Comparison of ENCODE assay signal across 12 mouse cellular contexts in genomic region chr5:146704241-146704640, GRCm38 (mm10).
A peak's percentile ranks its signal among the peaks of the same experiment; 100 is the strongest.
DNase-seq lines count a peak whose midpoint lies in the region; ATAC-seq and TF ChIP-seq lines count a peak whose summit lies in the region.
"Had no signal": no experiment of that assay in that cellular context is flagged by ENCODE, and none has a peak within 500 bp of the region (broad histone marks: within the 10 kb centered on the region; RNA-seq: fewer than 3 reads in every experiment).

No protein-coding gene starts in this region.

- H3K4me2 ChIP-seq in heart, embryonic 15.5 days = no peak overlapping the region
- H3K4me2 ChIP-seq in liver, embryonic 12.5 days = peak overlapping the region; percentile 56
- H3K4me2 ChIP-seq: embryonic facial prominence, embryonic 15.5 days; limb, embryonic 15.5 days had no signal

- peak; percentile 84 for TF ChIP-seq CTCF in Patski (IDR thresholded peaks at IDR 0.05)

- peak overlapping the region; percentile 64; the same call in 1 of the 2 replicates for H3K27ac ChIP-seq in heart, embryonic 15.5 days
- H3K27ac ChIP-seq in liver, embryonic 12.5 days = peak overlapping the region; percentile 100
- H3K27ac ChIP-seq: embryonic facial prominence, embryonic 15.5 days; limb, embryonic 15.5 days had no signal

- H3K4me1 ChIP-seq in heart, embryonic 15.5 days (replicated peaks) = peaks cover 9% of the 10 kb centered on the region
- peaks cover 65% of the 10 kb centered on the region for H3K4me1 ChIP-seq in liver, embryonic 12.5 days
- H3K4me1 ChIP-seq: embryonic facial prominence, embryonic 15.5 days had no signal

- intact Hi-C loops in heart, postnatal 25 days (cut with DNase I) = no loop called here

- WGBS in heart, embryonic 15.5 days = 91% methylated on average over 4 of the region's 4 CpGs
- 82% methylated on average over 4 of the region's 4 CpGs for WGBS in liver, embryonic 12.5 days (ENCODE audit: insufficient replicate concordance)

- no peak for ATAC-seq in heart, embryonic 15.5 days (replicated peaks; ENCODE audit: insufficient number of reproducible peaks, insufficient read depth, low FRiP score, low read depth)
- no peak for ATAC-seq in Patski
- ATAC-seq in liver, embryonic 12.5 days = no peak
- ATAC-seq in granulocyte monocyte progenitor cell, adult 5-6 weeks (replicated peaks; ENCODE audit: poor library complexity, severe bottlenecking) = no peak

- CTCF ChIA-PET in Patski (lab: Charles Lee) = interaction anchor here (0.9 to 4.8 kb wide), 7 partner anchors 12 to 523 kb away, joined by 3 to 53 read pairs (median 6); no protein-coding TSS in a partner anchor

- H3K4me3 ChIP-seq in heart, embryonic 15.5 days = no peak overlapping the region
- peak overlapping the region; percentile 18; the same call in 1 of the 2 replicates for H3K4me3 ChIP-seq in liver, embryonic 12.5 days
- H3K4me3 ChIP-seq: embryonic facial prominence, embryonic 15.5 days; limb, embryonic 15.5 days had no signal

- no peaks in the 10 kb centered on the region for H3K9me3 ChIP-seq in heart, embryonic 15.5 days (replicated peaks)
- no peaks in the 10 kb centered on the region for H3K9me3 ChIP-seq in liver, embryonic 12.5 days (replicated peaks)
- H3K9me3 ChIP-seq: embryonic facial prominence, embryonic 15.5 days; limb, embryonic 15.5 days had no signal

- no peaks in the 10 kb centered on the region for H3K27me3 ChIP-seq in heart, embryonic 15.5 days
- no peaks in the 10 kb centered on the region for H3K27me3 ChIP-seq in Patski
- H3K27me3 ChIP-seq in liver, embryonic 12.5 days (replicated peaks) = no peaks in the 10 kb centered on the region
- H3K27me3 ChIP-seq: embryonic facial prominence, embryonic 15.5 days; limb, embryonic 15.5 days had no signal

- DNase-seq in heart, postnatal 25 days (ENCODE audit: low spot score) = no peak
- DNase-seq in 416B (ENCODE audit: low read depth) (peak; percentile 65), Patski (ENCODE audit: low read depth, low spot score) (no peak)
- DNase-seq in ovary, postnatal 36 days (ENCODE audit: low spot score) = no peak
- no peak for DNase-seq in T-cell, adult 2 months (ENCODE audit: low spot score)
- DNase-seq: gastrocnemius, postnatal 14 days; kidney, postnatal 4 days had no signal

- no peak overlapping the region for H3K9ac ChIP-seq in heart, embryonic 15.5 days
- peak overlapping the region; percentile 65 for H3K9ac ChIP-seq in liver, embryonic 12.5 days
- H3K9ac ChIP-seq: embryonic facial prominence, embryonic 15.5 days; limb, embryonic 15.5 days had no signal

- in situ Hi-C loops in Patski (cut with MboI; ENCODE audit: low pct_unique_long_range_greater_than_20kb) = no loop called here

- POLR2A ChIA-PET in Patski (lab: Charles Lee) = interaction anchor here (0.7 to 2.2 kb wide), 6 partner anchors 12 to 142 kb away, joined by 3 to 20 read pairs (median 7); partner anchors contain the start of gene Rasl11a

- no peaks in the 10 kb centered on the region for H3K36me3 ChIP-seq in heart, embryonic 15.5 days
- H3K36me3 ChIP-seq in liver, embryonic 12.5 days = no peaks in the 10 kb centered on the region
- H3K36me3 ChIP-seq: embryonic facial prominence, embryonic 15.5 days; limb, embryonic 15.5 days had no signal
